Mouse (Mus musculus) left cerebral cortex, adult 18-20 months (tissue): ENCODE measurements around the gene Cdcp1. TPM values are rescaled to one million over a fixed set of nuclear protein-coding genes. Genes with fewer than 3 reads are reported as not detected.
A peak's percentile ranks its signal among the peaks of the same experiment; 100 is the strongest.

Source experiments
- DNase-seq, 2 experiments: peaks; one replicate each; pipeline ENCODE4 v3.0.0; 2021 to 2022; ENCODE audit warnings: low spot score in 2 of 2, mixed read lengths in 1 of 2
- long read RNA-seq, 2 experiments: library from polyadenylated mRNA; stranded (forward); transcript quantifications; one replicate each; pipeline ENCODE4 v2.0.0; 2021
- total RNA-seq, 2 experiments: library from RNA; stranded (reverse); gene quantifications; 2 replicates each; pipeline ENCODE4 v1.2.3; 2021

Gene Cdcp1
- under 1 TPM; 0.30 to 0.35 TPM for total RNA-seq
- long read RNA-seq, experiment 1, result 0 reads
- long read RNA-seq, experiment 2, result 0 reads

DNA sequence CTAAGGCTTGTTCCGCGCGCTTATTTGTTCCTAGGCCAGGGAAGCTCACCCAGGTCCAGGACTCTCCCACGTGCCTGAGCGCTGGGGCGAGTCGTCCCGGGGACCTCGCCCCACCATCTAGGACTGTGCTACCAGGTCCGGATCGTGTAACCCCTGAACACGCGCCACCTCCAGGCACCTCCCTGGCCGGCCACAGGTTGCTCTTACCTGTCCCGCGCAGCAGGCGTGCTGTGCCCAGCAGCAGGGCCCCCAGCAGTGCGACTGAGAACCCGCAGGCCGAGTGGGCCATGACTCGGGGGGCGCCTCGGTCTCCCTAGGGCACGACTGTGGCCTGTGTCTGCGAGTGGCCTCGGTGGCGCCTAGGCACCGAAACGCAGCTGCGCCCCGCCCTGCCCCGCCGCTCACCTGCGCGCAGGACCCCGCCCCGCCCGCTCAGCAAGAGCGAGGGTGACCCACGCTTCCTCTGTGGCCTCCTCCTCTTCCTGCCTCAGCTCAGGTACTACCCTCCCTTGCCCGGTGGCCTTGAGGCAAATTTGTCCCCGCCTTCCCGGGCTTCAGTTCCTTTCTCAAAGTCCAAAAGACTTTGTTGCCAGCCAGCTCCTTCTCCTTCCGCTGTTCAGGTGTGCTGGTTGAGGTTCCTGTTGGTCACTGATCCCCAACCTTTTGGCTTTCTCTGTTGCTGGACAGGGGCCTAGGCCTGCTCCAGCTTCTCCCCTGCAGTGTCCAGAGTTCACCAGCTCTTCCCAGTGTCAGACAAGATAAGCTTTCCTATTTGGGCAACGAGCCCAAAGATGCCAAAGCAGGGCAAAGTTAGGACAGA lies at the start of gene Cdcp1:
Cdcp1 (minus strand) TSS at position 418 of the 820 bp plus-strand sequence.
- DNase-seq, result no peak

DNA sequence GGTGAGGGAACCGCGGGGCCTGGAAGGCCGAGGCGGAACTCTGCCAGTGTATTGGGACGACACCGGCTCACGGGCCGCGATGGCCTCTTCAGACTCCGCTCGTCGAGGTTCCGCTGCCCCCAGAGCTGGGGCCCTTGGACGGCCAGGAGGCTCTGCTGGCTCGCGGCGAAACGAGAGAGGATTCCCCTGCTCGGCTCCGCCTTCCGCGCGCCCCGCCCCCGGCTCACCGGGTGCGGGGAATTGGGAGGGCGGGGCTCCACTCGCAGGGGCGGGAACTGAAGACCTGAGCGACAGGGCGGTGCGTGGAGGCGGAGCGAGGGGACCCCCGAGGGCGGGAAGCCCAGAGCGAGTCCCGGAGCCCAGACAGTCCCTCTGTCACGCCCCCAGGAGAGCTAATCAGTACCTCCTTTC lies 44.8 kb upstream of the Cdcp1 start, which contains the start of gene Tmem158:
Tmem158 (minus strand) TSS at position 154 of the 411 bp plus-strand sequence.
- DNase-seq, result peak; percentile 75 to 87

DNA sequence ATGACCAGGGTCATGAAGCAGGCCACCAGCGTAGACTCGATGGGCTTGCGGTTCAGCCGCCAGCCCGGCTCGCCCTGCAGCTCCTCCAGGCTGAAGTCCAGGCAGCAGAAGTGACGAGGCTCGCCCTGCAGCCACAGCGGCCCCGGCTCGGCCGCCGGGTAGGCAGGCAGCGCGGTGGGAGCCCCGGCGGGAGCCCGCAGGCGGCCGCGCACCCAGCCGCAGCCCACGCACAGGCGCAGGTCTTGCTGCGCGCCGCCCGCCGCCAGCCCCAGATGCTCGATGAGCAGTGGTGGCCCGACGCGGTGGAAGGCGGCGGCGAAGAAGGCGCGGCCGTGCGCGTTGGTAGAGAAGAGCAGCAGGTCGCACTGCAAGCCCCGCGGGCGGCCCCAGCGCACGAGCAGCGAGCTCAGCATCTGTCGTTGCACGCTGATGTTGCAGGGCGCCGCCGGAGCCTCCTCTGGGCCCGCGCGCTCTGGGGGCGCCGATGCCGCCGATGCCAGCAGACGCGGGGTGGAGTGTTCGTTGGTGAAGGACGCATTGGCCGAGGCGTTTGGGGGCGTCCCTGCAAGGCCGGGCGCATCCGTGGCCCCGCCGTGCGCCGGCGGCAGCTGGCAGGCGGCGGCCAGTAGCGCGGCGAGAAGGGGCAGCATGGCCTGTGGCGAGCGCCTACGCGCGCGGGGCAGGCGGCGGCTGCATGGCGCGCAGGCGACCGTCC lies 44.2 kb upstream of the Cdcp1 start:
- DNase-seq, result peak; percentile 47 to 66

DNA sequence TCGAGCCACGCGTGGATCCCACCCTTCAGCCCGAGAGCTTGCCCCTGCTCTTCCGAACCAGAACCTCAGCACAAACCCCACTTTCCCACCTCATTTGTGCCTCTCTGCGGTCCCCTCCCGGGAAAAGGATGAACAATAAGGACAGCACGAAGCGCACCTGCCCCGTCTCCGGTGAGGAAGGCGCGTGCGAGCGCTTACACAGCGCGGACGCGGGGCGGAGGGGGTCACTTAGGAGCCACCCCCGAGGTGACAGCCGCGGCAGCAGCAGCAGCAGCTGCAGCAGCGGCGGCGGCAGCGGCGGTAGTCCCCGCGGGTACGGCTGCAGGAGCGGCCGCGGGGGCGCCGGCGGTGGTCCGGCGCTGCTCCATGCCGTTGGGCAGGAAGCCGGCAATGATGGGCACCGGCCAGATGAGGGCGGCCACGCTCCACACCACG lies 43.6 kb upstream of the Cdcp1 start:
- peak; percentile 62 to 74 for DNase-seq

DNA sequence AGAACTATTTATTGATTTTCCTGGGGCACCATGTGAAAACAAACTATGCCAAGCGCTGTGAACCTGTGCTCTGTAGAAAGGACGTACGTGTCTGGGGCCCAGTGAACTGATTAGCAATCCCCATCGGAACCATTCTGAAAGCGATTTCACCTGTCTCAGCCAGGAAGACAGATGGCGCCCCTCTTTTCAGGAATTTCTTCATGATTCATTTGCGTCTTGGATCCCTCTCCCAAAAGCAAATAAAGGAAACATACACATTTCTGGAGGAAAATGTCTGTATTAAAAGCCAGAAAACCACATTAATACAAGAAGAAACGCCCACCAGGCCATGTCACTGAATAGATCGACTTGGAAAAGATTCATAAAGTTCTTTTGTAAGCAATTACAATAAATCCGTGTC lies 43.0 kb upstream of the Cdcp1 start:
- DNase-seq, result no peak

DNA sequence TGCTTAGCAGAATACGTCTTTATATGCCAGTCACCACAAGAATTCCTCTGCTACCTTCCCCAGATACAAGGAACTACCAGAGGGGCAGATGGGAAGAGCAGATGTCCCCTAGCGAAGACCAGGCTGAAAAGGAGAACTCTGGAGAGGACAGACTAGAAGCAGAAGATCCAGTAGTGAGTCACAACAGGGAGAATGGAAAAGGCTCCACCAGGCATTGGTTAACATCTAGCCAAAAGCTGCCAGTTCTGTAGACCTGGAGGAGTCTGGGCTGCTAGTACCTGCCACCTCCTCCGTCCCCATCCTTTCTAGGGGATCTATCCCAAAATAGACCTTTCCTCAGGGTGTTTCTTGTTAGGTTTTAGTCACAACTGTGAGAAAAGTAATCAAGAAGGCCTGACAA lies 39.9 kb upstream of the Cdcp1 start:
- peak in 1 of 2 experiments; percentile 27 for DNase-seq

DNA sequence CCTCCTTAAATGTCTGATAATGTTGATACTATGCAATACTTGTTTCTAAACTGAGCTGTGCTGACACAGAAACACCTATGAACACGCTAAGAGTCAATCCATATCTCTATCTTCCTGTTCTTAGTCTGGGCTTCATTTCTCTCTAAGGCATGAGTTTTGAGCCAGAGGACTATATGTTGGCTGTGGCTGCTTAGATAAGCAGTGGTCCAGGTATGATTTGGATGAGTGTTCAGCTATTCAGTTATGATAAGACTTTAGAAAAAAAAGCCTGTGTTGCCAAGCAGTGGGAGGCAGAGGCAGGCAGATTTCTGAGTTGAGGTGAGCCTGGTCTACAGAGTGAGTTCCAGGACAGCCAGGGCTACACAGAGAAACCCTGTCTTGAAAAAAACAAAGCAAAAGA lies 32.2 kb upstream of the Cdcp1 start:
- DNase-seq, result no peak

DNA sequence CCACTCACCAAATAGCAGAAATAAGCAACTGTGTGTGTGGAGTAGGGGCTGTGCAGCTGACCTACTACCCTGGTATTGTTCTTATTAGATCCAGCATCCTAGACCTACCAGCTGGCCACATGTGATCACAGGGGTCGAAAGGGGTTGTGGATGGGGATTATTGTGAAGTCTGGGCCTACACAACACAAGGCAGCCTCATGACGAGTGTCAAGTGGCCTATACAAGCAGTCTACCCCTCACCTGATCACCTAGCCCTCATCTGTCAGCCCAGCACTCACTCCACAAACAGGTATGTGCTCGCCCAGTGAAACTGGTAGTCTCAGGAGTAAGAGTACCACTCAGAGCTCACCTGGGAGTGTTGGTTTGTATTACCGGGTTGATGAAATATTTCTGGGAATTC lies 29.3 kb upstream of the Cdcp1 start:
- no peak for DNase-seq

DNA sequence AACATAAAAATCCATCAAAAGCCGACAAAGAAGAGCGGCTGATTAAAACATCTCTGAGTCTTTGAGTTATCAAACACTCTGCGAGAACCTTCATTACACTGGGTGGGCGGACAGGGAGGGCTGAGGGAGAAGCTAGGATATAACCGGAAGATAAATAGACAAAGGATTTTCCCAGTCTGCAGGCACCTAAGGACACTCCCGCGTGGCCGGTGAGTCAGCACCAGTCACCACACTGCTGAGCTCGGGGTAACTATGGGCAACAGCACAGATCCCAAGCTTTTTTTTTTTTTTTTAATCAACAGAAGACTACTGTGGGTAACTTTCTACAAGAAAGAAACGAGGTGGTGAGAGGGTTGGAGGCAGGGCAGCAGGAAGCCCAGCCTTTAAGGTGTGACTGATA lies 28.1 kb upstream of the Cdcp1 start:
- peak; percentile 54 to 65 for DNase-seq

DNA sequence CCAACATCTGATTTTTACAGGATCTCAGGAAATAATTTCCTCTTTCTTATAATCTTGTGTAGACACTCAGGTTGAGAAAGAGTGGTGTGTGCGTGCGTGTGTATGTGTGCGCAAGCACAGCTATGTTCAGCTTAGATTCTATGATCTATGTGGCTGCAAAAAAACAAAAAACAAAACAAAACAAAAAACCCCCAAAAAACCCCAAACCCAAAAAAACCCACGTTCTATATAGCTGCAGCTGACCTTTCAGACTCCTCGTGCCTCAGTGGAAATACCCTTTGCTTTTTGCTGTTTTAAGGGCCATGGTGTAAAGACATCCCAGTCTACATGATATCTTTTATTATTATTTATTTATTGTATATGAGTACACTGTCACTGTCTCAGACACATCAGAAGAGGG lies 25.4 kb upstream of the Cdcp1 start:
- no peak for DNase-seq

DNA sequence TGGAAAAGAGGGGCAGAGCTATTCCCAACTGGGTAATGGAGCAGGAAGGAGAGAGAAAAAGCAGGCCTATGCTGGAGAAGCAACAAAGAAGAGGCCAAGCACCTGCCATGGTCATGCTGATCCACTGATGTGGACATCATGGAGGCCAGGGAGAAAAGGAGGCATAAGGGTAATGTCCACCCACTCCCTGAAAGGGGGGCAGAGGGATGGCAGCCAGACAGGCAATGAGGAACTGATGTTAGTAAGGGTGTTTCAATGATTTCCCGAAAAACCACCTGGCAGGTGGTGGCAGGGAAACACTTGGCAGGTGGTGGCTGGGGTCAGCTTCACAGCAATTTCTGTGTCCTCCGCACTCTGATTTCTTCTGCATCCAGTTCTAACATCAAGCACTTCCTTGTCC lies 24.9 kb upstream of the Cdcp1 start:
- DNase-seq, result no peak

DNA sequence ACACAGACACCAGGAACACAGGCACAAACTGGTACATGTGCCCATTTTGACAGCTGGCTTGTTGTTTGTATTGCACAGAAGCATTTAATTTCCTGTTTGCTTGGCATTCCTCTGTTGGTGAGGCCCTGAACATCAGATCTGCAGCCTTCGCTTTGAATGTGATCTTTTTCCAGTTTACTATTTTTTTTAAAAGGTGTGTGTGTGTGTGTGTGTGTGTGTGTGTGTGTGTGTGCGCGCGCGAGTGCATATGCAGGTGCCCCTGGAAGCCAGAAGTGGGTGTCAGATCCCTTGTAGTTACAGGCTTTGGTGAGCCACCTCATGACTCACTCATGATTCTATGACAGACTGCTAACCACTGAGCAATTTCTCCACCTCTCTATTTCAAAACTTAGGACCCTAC lies 24.4 kb upstream of the Cdcp1 start:
- no peak for DNase-seq

DNA sequence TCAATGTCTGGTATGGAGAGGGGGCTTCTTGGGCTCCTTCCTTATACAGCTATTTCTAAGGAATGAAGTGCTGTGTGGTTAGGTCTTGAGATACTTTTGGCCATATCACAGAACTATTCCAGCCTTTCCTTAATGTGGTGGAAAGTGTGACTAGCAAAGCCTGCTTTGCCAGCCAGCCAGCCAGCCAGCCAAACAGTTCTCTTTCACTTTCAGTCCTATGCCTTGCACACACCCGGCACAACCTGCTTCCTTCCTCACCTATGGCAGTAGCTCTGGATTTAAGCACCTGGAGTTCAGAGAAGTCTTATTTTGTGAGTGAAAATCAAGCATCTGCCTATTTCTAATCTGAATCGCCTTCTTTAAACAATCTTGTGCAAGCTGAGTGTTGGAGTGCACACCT lies 23.8 kb upstream of the Cdcp1 start:
- DNase-seq, result no peak

DNA sequence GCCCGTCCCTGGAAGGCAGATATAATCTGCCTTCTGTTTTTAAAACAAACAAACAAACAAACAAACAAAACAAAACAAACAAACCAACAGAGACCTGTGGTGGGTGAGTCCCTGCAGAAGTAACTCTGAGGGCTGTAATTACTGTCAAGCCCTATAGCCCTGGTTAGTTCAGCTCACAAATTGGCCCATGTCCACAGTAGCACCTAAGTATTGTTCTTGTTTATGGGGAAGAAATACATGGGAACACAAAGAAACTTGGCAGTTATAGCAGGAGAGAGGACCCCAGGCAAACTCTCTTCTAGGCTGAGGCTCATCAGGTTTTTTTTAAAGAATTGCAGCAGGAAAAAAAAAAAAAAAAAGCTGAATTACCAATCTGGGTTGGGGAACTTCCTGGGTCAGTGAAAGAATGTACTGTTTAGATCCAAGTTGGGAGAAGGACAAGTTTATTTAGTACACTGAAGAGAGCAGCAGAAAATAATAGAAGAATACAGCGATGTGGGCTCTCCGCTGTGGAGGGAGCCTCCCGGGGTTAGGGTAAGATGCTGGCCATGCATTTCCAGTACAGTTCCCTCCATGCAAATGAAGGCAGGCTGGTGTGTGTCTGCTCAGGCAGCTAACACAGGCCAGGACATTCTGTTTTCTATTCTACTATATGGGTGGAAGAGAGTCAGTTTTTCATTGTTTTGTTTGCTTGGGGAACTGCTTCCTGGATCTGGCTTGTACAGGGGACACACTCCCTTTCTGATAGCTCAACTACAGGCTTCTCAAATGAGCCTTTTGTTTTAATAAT lies 22.6 kb upstream of the Cdcp1 start:
- DNase-seq, result no peak

DNA sequence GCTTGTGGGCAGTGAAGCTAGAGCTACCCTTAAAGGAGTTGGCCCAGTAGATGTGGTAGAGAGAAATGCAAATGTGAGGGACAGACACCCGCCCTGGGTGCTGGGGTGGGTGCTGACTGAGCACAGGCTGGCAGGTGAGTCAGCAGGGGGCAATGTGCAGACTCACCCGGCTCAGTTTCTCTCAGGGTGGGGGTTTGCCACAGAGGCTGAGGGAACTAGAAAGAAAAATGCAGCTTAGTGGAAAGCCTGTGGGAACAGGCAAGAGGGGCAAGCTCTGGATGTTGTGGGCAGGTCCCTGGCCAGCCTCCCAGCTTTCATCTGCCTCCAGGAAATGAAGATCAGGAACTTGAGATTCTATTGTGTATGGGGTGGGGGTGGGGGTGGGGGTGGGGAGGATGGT lies 21.9 kb upstream of the Cdcp1 start:
- DNase-seq, result peak in 1 of 2 experiments; percentile 26

DNA sequence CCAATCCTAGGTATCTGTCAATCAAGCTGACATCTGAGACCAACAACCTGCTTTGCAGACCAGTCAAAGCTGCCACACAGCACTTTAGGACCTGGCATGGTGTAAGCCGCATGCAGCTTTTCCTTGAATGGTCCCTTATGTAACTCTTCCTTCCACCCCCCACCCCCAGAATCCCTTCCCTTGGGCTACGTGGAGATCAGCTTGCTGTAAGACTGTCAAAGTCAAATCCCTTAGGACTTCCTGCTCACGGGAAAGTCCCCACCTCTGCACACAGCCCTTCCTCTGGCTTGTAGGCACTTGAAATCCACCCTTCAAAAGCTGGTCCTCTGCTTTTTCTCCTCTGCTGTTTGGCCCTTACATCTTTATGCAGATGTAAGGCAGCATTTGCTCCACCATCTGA lies 19.8 kb upstream of the Cdcp1 start:
- DNase-seq, result no peak

DNA sequence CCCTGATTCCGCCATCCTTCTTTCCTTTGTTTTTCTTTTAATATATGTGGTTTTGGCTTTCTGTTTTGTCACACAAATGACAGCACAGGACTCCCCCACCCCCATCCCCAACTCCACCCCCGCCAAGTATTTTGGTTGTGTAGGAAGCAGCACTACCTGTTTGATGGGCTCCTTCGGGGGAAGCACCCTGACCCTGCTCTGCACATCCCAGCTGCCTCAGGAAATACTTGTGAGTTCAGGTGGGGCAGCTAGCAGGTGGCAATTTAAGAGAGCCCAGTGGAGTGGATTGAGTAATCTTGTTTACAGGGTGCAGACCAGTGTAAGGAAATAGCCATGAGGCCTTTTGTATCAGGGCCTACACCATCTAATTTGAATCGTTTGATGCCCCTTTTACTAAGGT lies 14.0 kb upstream of the Cdcp1 start:
- DNase-seq, result no peak

DNA sequence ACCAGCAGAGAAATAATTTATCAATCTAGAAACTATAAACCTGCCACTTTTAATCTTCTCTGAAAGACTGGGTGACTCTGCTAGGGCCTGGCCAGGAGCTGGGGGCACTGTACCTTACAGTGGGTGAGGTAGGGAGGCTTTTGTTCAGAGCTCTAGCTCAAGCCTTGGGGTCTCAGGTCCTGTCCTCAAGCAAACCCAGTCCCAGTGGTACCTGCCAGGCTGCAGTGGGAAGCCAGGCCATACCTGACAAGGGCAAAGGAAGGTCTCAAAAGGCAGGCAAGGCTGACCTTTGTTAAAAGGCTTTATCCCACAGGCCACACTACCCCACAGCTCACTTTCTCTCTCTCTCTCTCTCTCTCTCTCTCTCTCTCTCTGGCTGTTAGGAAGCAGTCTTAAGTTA lies 12.8 kb upstream of the Cdcp1 start:
- DNase-seq, result no peak

DNA sequence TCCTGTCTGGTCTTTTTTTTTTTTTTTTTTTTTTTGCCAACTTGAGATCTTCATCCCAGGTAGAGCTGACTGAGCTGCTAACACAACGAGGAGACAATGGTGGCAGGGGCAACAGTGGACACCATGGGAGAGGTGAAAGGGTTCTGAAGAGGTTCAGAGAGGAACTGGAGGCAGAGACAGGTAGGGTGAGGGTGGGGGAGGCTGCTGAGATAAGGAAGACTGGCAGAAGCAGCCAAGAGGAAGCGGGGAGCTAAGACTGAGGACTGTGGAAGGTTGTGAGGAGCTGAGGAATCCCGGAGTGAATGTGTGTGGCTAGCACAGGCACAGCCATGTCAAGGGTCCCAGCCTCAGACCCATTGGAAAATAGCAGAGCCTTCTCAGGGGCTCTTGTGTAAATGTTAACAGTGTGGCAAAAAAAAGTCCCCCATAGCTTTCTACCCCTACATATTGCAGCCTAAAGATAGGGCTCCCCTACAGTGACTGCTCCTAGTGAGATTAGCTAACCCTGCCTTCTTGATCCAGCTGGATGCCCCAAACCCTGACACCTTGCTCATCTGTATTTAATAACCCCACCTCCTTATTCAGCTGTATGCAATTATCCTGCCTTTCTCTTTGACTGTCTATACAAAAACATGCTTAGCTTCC lies 11.4 kb upstream of the Cdcp1 start:
- no peak for DNase-seq

DNA sequence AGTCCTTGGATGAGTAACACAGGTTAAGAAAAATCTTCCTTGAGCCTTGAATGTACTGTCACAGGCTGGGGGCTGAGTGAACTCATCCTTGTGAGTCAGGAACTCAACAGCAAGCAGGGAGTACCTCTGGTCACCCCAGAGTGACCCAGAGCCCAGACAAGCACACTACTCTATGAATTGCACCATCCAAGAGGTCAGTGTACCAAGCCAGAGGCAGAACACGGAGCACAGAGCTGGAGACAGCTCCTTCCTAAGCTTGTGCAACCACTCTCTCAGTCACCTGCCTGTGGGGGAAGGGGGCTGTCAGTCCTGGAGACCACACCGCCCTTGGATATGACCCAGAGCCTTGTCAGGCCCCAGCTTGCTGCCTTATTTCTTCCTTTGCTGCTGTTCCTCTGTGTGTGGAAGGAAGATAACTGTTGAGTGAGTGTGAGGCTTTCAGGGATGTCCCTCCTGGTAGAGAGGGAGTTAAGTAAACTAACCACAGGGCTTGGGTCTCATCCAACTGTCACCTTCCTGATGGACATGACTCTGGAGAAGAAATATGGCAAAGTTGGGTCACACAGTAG lies 9.1 kb upstream of the Cdcp1 start:
- DNase-seq, result no peak

DNA sequence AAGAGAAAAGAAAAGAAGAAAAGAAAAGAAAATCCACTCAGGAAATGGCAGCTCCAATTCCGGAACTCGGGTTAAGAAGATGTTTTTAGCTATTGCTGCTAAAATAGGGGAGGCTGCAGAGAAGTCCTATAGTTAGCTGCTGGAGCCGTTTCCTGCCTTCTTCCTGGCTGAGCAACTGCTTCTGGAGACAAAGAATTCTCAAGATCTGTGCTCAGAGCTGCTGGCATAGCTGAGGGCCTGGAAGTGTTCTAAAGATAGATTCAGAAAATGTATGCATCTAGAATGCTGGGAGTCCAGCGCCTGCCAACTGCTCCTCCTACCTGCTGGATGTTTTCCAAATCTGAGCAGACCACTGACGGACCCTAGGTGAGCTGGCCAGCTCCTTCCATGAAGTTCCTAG lies 4.0 kb upstream of the Cdcp1 start:
- peak; percentile 36 to 55 for DNase-seq
